Mouse (Mus musculus) small intestine, adult 2 months (tissue): ENCODE results near the gene Cbwd1. TPM values are rescaled to one million over a fixed set of nuclear protein-coding genes. Genes with fewer than 3 reads are reported as not detected.

Source experiments
- H3K27ac ChIP-seq: fragments of 200-500 bp; 2 replicates; pipeline ENCODE4 v1.5.1; 2012; ENCODE audit warnings: low read depth, low read length, control low read depth, inconsistent platforms; ENCODE audit not compliant: insufficient read depth
- H3K27me3 ChIP-seq: fragments of 200-500 bp; 2 replicates; pipeline ENCODE4 v1.6.1; 2012; ENCODE audit warnings: mild to moderate bottlenecking, moderate library complexity, low read length, inconsistent platforms; ENCODE audit not compliant: control insufficient read depth, insufficient read depth
- H3K36me3 ChIP-seq: fragments of 200-500 bp; 2 replicates; pipeline ENCODE4 v1.6.1; 2012; ENCODE audit warnings: mild to moderate bottlenecking, low read length, control low read depth, inconsistent platforms; ENCODE audit not compliant: control insufficient read depth, insufficient read depth
- H3K4me1 ChIP-seq: fragments of 200-500 bp; 2 replicates; pipeline ENCODE4 v1.6.1; 2012; ENCODE audit warnings: low read length, inconsistent platforms, mixed read lengths; ENCODE audit not compliant: control insufficient read depth, insufficient read depth, insufficient read length
- H3K4me3 ChIP-seq: fragments of 200-500 bp; 2 replicates; pipeline ENCODE4 v1.5.1; 2012; ENCODE audit warnings: low read depth, mild to moderate bottlenecking, control low read depth, inconsistent platforms, low read length, moderate library complexity
- CTCF ChIP-seq: fragments of 200-500 bp; IDR thresholded peaks from 2 replicates; pipeline ENCODE4 v1.5.1; 2012; ENCODE audit warnings: low read depth, mild to moderate bottlenecking, control low read depth, inconsistent platforms, low read length, moderate library complexity, mixed read lengths; ENCODE audit not compliant: insufficient replicate concordance, insufficient read length; ENCODE audit errors: extremely low read depth
- POLR2A ChIP-seq: fragments of 200-500 bp; IDR thresholded peaks from 2 replicates; pipeline ENCODE4 v1.6.1; 2012; ENCODE audit warnings: low read depth, mild to moderate bottlenecking, control low read depth, inconsistent platforms, low read length, moderate library complexity
- WGBS: fragments of 180-500 bp; shearing (Covaris S2); methylation state at CpG from one replicate; pipeline ENCODE4 v1.1.7; 2018; 5-methylcytosine and 5-hydroxymethylcytosine counted together
- polyA plus RNA-seq: library from polyadenylated mRNA; depleted of rRNA; stranded (reverse); fragments of >200 nt; gene quantifications from 2 replicates; pipeline ENCODE4 v1.2.3, GENCODE M21; 2012

Gene Cbwd1
- polyA plus RNA-seq, 1 experiment = 0.62 TPM

- Histone ChIP-seq H3K4me1 (peaks cover 9% of the 10 kb centered on the region; the same call in 1 of the 2 replicates), H3K36me3 (no peaks in the 10 kb centered on the region), H3K27ac (peak within 1 kb of the TSS; percentile 79), H3K4me3 (peak within 1 kb of the TSS; percentile 95), H3K27me3 (no peaks in the 10 kb centered on the region)
- 0 out of 2 replicates have a peak, but pooled peaks have one; percentile 6 for TF ChIP-seq POLR2A
- 0 out of 2 replicates have a peak, but pooled peaks have one; percentile 9 for TF ChIP-seq CTCF
- under 1% methylated on average over 109 of the region's 109 CpGs for WGBS
Observed at GRCm38 (mm10) chr19:24999201-24999886, 37.9 kb upstream of the Cbwd1 start, which contains the start of gene Dock8. Gene Dock8, plus strand, starts transcription at chr19:24999534.

- H3K36me3 ChIP-seq = no peaks in the 10 kb centered on the region
- no peak overlapping the region for H3K27ac ChIP-seq
- H3K4me1 ChIP-seq = peaks cover 9% of the 10 kb centered on the region; the same call in 1 of the 2 replicates
- no peak for TF ChIP-seq POLR2A
- no peak for TF ChIP-seq CTCF
- WGBS = 78% methylated on average over 5 of the region's 5 CpGs
- H3K4me3 ChIP-seq = no peak overlapping the region
- H3K27me3 ChIP-seq = no peaks in the 10 kb centered on the region
Observed at GRCm38 (mm10) chr19:24998561-24998960, 37.2 kb upstream of the Cbwd1 start.

GRCm38 (mm10) chr19:24996815-24997704 is 35.6 kb upstream of the Cbwd1 start:
- H3K27ac ChIP-seq = no peak overlapping the region

GRCm38 (mm10) chr19:24994900-24995299 is 33.5 kb upstream of the Cbwd1 start:
- no peaks in the 10 kb centered on the region for H3K27me3 ChIP-seq
- H3K36me3 ChIP-seq = no peaks in the 10 kb centered on the region
- H3K27ac ChIP-seq = no peak overlapping the region
- H3K4me1 ChIP-seq = no peaks in the 10 kb centered on the region; the same call in 1 of the 2 replicates
- TF ChIP-seq CTCF (no peak), POLR2A (no peak)
- WGBS = 53% methylated on average over 8 of the region's 8 CpGs
- H3K4me3 ChIP-seq = no peak overlapping the region

More at GRCm38 (mm10) chr19:24996815-24997704, 35.6 kb upstream of the Cbwd1 start:
- Histone ChIP-seq H3K27me3 (no peaks in the 10 kb centered on the region), H3K4me1 (peaks cover 6% of the 10 kb centered on the region; the same call in 1 of the 2 replicates), H3K4me3 (no peak overlapping the region), H3K36me3 (no peaks in the 10 kb centered on the region)
- 62% methylated on average over 12 of the region's 12 CpGs for WGBS
- TF ChIP-seq POLR2A (no peak), CTCF (no peak)

- Histone ChIP-seq H3K27ac (no peak overlapping the region), H3K36me3 (no peaks in the 10 kb centered on the region), H3K4me1 (no peaks in the 10 kb centered on the region; the same call in 1 of the 2 replicates), H3K27me3 (no peaks in the 10 kb centered on the region), H3K4me3 (no peak overlapping the region)
- TF ChIP-seq POLR2A (no peak), CTCF (no peak)
- WGBS = 49% methylated on average over 6 of the region's 6 CpGs
Observed at GRCm38 (mm10) chr19:24993526-24993925, 32.1 kb upstream of the Cbwd1 start.

- Histone ChIP-seq H3K27me3 (no peaks in the 10 kb centered on the region), H3K4me3 (no peak overlapping the region), H3K36me3 (no peaks in the 10 kb centered on the region), H3K4me1 (no peaks in the 10 kb centered on the region), H3K27ac (no peak overlapping the region)
- whole genome bisulfite sequencing = 57% methylated on average over 7 of the region's 7 CpGs
- TF ChIP-seq CTCF (no peak), POLR2A (no peak)
Observed at GRCm38 (mm10) chr19:24990138-24990822, 28.9 kb upstream of the Cbwd1 start.
